Mouse (Mus musculus) ES-E14 (cell line): ENCODE results near the gene Gpa33. TPM values are rescaled to one million over a fixed set of nuclear protein-coding genes. Genes with fewer than 3 reads are reported as not detected.

Experiments used
- DNase-seq: peaks from one replicate; pipeline ENCODE4 v3.0.0-alpha.2; 2013; ENCODE audit warnings: low read depth, low spot score
- H3K27ac ChIP-seq: 2 replicates; pipeline ENCODE4 v1.5.1; 2012; ENCODE audit warnings: low read depth, mild to moderate bottlenecking, low read length, moderate library complexity, mixed read lengths; ENCODE audit not compliant: poor library complexity, insufficient read depth, severe bottlenecking
- H3K36me3 ChIP-seq: 2 replicates; pipeline ENCODE4 v1.6.1; 2012; ENCODE audit warnings: mild to moderate bottlenecking, low read length, moderate library complexity, mixed read lengths; ENCODE audit not compliant: control insufficient read depth, poor library complexity, insufficient read depth, severe bottlenecking
- H3K4me1 ChIP-seq, 2 experiments: fragments of 150-350 bp in 1 of 2; sonication (generic) in 1 of 2; 2 replicates each; pipeline ENCODE4 v1.6.1; 2012; ENCODE audit warnings: low read length in 2 of 2, mild to moderate bottlenecking in 1 of 2, mixed read lengths in 1 of 2; ENCODE audit not compliant: control insufficient read depth in 2 of 2, insufficient read depth in 2 of 2, poor library complexity in 1 of 2
- H3K4me3 ChIP-seq, 2 experiments: fragments of 150-350 bp in 1 of 2; sonication (generic) in 1 of 2; 2 replicates each; pipeline ENCODE4 v1.5.1; 2012; ENCODE audit warnings: low read length in 2 of 2, low read depth in 1 of 2, mild to moderate bottlenecking in 1 of 2, mixed read lengths in 1 of 2; ENCODE audit not compliant: insufficient read depth in 1 of 2, poor library complexity in 1 of 2, severe bottlenecking in 1 of 2
- H3K9ac ChIP-seq: 2 replicates; pipeline ENCODE4 v1.6.1; 2012; ENCODE audit warnings: low read depth, mild to moderate bottlenecking, low read length, mixed read lengths; ENCODE audit not compliant: poor library complexity, insufficient read depth, severe bottlenecking
- H3K9me3 ChIP-seq: fragments of 150-350 bp; sonication (generic); 2 replicates; pipeline ENCODE4 v1.6.1; 2012; ENCODE audit warnings: low read depth, mild to moderate bottlenecking, low read length; ENCODE audit not compliant: control insufficient read depth, insufficient read depth
- CHD2 ChIP-seq: IDR thresholded peaks from 2 replicates; pipeline ENCODE4 v1.6.1; 2014; ENCODE audit warnings: mild to moderate bottlenecking, low read depth, low read length, inconsistent platforms
- HCFC1 ChIP-seq: IDR thresholded peaks from 2 replicates; pipeline ENCODE4 v1.6.1; 2012; ENCODE audit warnings: low read length, inconsistent platforms, borderline replicate concordance; ENCODE audit not compliant: insufficient read depth
- MAFK ChIP-seq: IDR thresholded peaks from 2 replicates; pipeline ENCODE4 v1.6.1; 2014; ENCODE audit warnings: mild to moderate bottlenecking, low read depth, low read length, inconsistent platforms; ENCODE audit not compliant: insufficient read depth
- ZC3H11A ChIP-seq: IDR thresholded peaks from 2 replicates; pipeline ENCODE4 v1.6.1; 2012; ENCODE audit warnings: low read depth, mild to moderate bottlenecking, inconsistent platforms, low read length, borderline replicate concordance
- ZNF384 ChIP-seq: IDR thresholded peaks from 2 replicates; pipeline ENCODE4 v1.6.1; 2012; ENCODE audit warnings: low read depth, low read length, inconsistent platforms
- in situ Hi-C, 2 experiments: fragments of 600-800 bp; cut with MboI; formaldehyde crosslinking; loops; one replicate each; pipeline ENCODE4 v1.15.1; 2025; ENCODE audit warnings: low sequenced_read_pairs in 2 of 2, inconsistent platforms in 1 of 2; ENCODE audit not compliant: unreplicated experiment in 2 of 2
- total RNA-seq: library from RNA; depleted of rRNA; stranded (reverse); fragments of 300-350 nt; gene quantifications from 2 replicates; pipeline ENCODE4 v1.2.3, GENCODE M21; 2012; rRNA removed

Gpa33 gene
- total RNA-seq, 1 experiment, result 68.0 TPM

DNA sequence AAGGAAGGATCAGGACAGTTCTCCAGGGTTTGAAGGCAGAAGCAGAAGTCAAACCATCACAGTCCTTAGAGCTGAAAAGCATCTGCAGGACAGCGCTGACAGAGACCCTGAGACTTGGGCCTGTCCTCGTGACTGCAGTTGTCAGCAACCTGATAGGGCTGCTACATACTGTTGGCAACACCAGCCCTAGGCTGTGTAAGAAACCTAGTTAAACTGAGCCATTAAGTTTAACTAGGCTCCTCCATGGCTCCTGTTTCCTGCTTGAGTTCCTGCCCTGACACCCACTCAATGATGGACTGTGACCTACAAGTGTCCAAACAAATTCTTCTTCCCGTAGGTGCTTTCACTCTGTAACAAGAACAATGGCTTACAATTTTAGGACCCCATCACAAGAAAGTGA, 75.1 kb downstream of the Gpa33 start:
- Histone ChIP-seq H3K9ac (no peak overlapping the region), H3K36me3 (no peaks in the 10 kb centered on the region), H3K4me3 (no peak overlapping the region), H3K4me1 (no peaks in the 10 kb centered on the region), H3K27ac (no peak overlapping the region), H3K9me3 (no peaks in the 10 kb centered on the region)
- in situ Hi-C loops, result no loop called here
- TF ChIP-seq CHD2 (no peak), HCFC1 (no peak), MAFK (no peak), ZC3H11A (no peak), ZNF384 (no peak)
- DNase-seq, result no peak

DNA sequence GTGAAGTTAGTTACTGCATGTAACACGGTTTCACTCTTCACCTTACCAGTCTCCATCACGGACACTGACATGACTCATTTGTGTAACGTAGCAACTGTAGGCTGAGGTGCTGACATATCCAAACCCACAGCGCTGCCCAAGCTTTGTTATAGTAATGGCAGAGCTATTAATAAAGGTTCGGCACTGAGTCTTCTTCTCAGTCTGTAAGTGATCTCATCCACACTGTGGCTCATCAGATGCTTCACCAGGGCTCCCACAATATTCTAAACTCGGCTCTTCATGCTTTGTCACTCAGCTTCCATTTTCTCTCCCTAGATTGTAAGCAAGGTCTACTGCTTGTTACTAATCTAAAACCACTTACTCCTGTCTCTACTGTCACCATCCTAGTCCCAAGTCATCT, 79.3 kb downstream of the Gpa33 start:
- no peak overlapping the region for H3K27ac ChIP-seq
- DNase-seq, result no peak
- no peak overlapping the region for H3K4me3 ChIP-seq
- TF ChIP-seq ZNF384 (no peak), HCFC1 (no peak), ZC3H11A (no peak)
- H3K9me3 ChIP-seq, result no peaks in the 10 kb centered on the region
- H3K36me3 ChIP-seq, result no peaks in the 10 kb centered on the region
- in situ Hi-C loops, result no loop called here
- H3K9ac ChIP-seq, result no peak overlapping the region
- H3K4me1 ChIP-seq, result no peaks in the 10 kb centered on the region

DNA sequence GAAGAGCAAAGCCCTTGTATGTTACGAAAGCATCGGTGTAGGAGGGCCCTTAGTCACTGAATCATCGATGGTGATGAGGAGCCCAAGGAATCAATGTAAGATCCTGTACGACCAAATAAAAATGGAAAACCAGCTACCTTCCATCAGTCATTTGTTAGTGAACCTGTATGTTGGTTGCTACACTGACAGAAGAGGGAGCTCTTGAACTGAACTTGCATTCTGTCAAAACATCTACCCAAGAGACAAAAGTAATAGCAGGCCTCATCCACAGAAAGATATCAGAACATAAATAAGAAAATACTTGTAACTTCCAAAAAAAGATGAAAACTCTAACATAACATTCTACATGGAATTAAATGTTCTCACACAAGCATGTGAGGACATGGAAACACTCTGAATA, 84.1 kb downstream of the Gpa33 start:
- Histone ChIP-seq H3K4me3 (no peak overlapping the region), H3K9me3 (no peaks in the 10 kb centered on the region), H3K36me3 (no peaks in the 10 kb centered on the region), H3K27ac (no peak overlapping the region), H3K4me1 (no peaks in the 10 kb centered on the region), H3K9ac (no peak overlapping the region)
- in situ Hi-C loops, result no loop called here
- no peak for DNase-seq
- no peak for TF ChIP-seq MAFK
- TF ChIP-seq HCFC1, result no peak
- no peak for TF ChIP-seq ZC3H11A
- no peak for TF ChIP-seq CHD2
- TF ChIP-seq ZNF384, result no peak

Other genes starting within 250 kb of the Gpa33 start
- gene Pou2f1, start 127.6 kb upstream of the Gpa33 start, total RNA-seq, result 37.9 and 55.6 TPM in 2 replicates
- 60.2 and 69.4 TPM in 2 replicates for gene Dusp27, start 2.3 kb upstream of the Gpa33 start, total RNA-seq
- 20.3 and 25.7 TPM in 2 replicates for gene Mael, start 108.5 kb downstream of the Gpa33 start, total RNA-seq
- gene Ildr2, start 123.9 kb downstream of the Gpa33 start, total RNA-seq, result 1.5 and 2.9 TPM in 2 replicates
- 5.1 and 5.5 TPM in 2 replicates for gene Tada1, start 248.9 kb downstream of the Gpa33 start, total RNA-seq